Mouse (Mus musculus) liver, postnatal 0 days (tissue): ENCODE measurements at regions not wholly inside any gene's neighbourhood (a gene's known extent, or its start where the extent isn't known, plus 50 kb on each side); places are given as distances from the start of the nearest gene placed in this dataset.

Source experiments
- ATAC-seq: fragments of 200-750 bp; cut with Nextera tagmentation; 2 replicates; pipeline ENCODE4 v1.8.0; 2017; ENCODE audit warnings: mild to moderate bottlenecking, moderate library complexity
- DNase-seq: peaks from one replicate; pipeline ENCODE4 v3.0.0-alpha.2; 2016
- H3K27ac ChIP-seq: fragments of 300-500 bp; sonication (generic); 2 replicates; pipeline ENCODE4 v1.5.1; 2014; ENCODE audit warnings: antibody characterized with exemption, moderate library complexity, mild to moderate bottlenecking, low read depth
- H3K27me3 ChIP-seq: fragments of 300-500 bp; sonication (generic); 2 replicates; pipeline ENCODE4 v1.6.1; 2014; ENCODE audit warnings: low read length, control low read depth, mixed read lengths; ENCODE audit not compliant: insufficient read depth
- H3K36me3 ChIP-seq: fragments of 300-500 bp; sonication (generic); replicated peaks from 2 replicates; pipeline ENCODE4 v1.6.1; 2014; ENCODE audit warnings: mild to moderate bottlenecking, control low read depth, low read length, moderate library complexity, mixed read lengths; ENCODE audit not compliant: insufficient read depth
- H3K4me1 ChIP-seq: fragments of 300-500 bp; sonication (generic); 2 replicates; pipeline ENCODE4 v1.6.1; 2014; ENCODE audit warnings: antibody characterized with exemption, mild to moderate bottlenecking, control low read depth; ENCODE audit not compliant: insufficient read depth
- H3K4me2 ChIP-seq: fragments of 300-500 bp; sonication (generic); 2 replicates; pipeline ENCODE4 v1.6.1; 2014; ENCODE audit warnings: low read depth, mild to moderate bottlenecking, low read length, moderate library complexity, mixed read lengths
- H3K4me3 ChIP-seq: fragments of 300-500 bp; sonication (generic); 2 replicates; pipeline ENCODE4 v1.5.1; 2014; ENCODE audit warnings: low read depth, low read length
- H3K9ac ChIP-seq: fragments of 300-500 bp; sonication (generic); replicated peaks from 2 replicates; pipeline ENCODE4 v1.6.1; 2014; ENCODE audit warnings: mild to moderate bottlenecking, moderate library complexity
- H3K9me3 ChIP-seq: fragments of 300-500 bp; sonication (generic); 2 replicates; pipeline ENCODE4 v1.6.1; 2016; ENCODE audit warnings: mild to moderate bottlenecking, control low read depth, low read length, mixed read lengths
- CTCF ChIP-seq: sonication (generic); IDR thresholded peaks from 2 replicates; pipeline ENCODE4 v1.5.1; 2016; ENCODE audit warnings: antibody characterized with exemption, low read depth
- EP300 ChIP-seq: IDR thresholded peaks from 2 replicates; pipeline ENCODE4 v1.6.1; 2016; ENCODE audit warnings: antibody characterized with exemption, low read depth, mild to moderate bottlenecking
- WGBS: fragments of 180-500 bp; shearing (Covaris S2); extraction: QIAGEN DNeasy Blood & Tissue Kit; methylation state at CpG from one replicate; pipeline ENCODE4 v1.1.7; 2014; ENCODE audit not compliant: insufficient replicate concordance; 5-methylcytosine and 5-hydroxymethylcytosine counted together

DNA sequence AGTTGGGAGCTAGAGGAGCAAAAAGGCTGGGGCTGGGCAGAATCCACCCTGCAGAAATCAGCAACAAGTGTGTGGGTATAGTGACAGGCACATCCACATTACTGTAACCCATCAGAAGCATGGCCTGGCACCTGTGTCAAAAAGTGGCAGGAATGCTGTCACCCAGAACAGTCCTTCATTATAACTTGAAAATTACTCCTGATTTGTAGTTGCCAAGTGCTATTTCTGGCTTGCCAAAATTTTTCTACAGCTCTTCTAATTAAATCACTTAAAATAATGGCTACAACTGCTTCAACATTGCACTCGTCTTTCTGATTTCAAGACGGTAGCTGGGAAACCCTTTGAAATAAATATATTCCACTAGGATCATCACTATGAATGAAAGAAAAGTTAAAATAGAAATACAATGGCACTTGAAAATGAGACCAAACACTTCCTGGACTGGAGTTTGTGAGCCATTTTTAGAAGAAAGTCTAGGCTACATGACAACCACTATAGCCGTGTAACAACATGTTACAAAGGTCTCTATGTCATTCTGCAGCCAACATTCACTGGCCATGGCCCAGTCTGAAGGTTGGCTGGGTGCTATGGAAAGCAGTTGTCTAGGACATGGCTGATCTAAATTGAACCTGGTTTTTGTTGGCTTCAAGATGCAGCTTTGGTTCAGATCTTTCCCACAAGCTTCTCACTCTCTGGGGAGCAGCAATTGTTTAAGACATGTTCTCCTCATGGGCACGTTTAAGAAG lies 190.6 kb upstream of the Tapt1 start:
- DNase-seq (no peak), ATAC-seq (no peak)
- Histone ChIP-seq H3K36me3 (no peaks in the 10 kb centered on the region), H3K27ac (no peak overlapping the region), H3K9me3 (no peaks in the 10 kb centered on the region), H3K4me2 (no peak overlapping the region), H3K4me3 (no peak overlapping the region), H3K4me1 (no peaks in the 10 kb centered on the region), H3K27me3 (no peaks in the 10 kb centered on the region), H3K9ac (no peak overlapping the region)
- TF ChIP-seq CTCF (no peak), EP300 (no peak)
- 77% methylated on average over 4 of the region's 4 CpGs for WGBS

- DNase-seq (no peak), ATAC-seq (no peak)
- no peak overlapping the region for H3K9ac ChIP-seq
- no peak overlapping the region for H3K4me3 ChIP-seq
- no peaks in the 10 kb centered on the region for H3K4me1 ChIP-seq
- no peak overlapping the region for H3K27ac ChIP-seq
- H3K36me3 ChIP-seq = no peaks in the 10 kb centered on the region
- H3K27me3 ChIP-seq = no peaks in the 10 kb centered on the region
- WGBS = 62% methylated on average over 7 of the region's 7 CpGs
- H3K9me3 ChIP-seq = no peaks in the 10 kb centered on the region
- no peak for TF ChIP-seq EP300
- TF ChIP-seq CTCF = no peak
- no peak overlapping the region for H3K4me2 ChIP-seq
These were observed 188.0 kb upstream of the Tapt1 start for GRCm38 (mm10) chr5:44414441-44414840.

- Histone ChIP-seq H3K4me1 (no peaks in the 10 kb centered on the region), H3K9me3 (no peaks in the 10 kb centered on the region), H3K27me3 (no peaks in the 10 kb centered on the region), H3K36me3 (no peaks in the 10 kb centered on the region), H3K27ac (no peak overlapping the region), H3K9ac (no peak overlapping the region), H3K4me3 (no peak overlapping the region), H3K4me2 (no peak overlapping the region)
- ATAC-seq (no peak), DNase-seq (no peak)
- TF ChIP-seq EP300 (no peak), CTCF (no peak)
- 65% methylated on average over 6 of the region's 6 CpGs for WGBS
These were observed 176.9 kb upstream of the Tapt1 start for GRCm38 (mm10) chr5:44403300-44403699.

GRCm38 (mm10) chr5:44400573-44401332 lies 174.3 kb upstream of the Tapt1 start:
- WGBS = 69% methylated on average over 8 of the region's 8 CpGs
- no peak overlapping the region for H3K27ac ChIP-seq
- no peaks in the 10 kb centered on the region for H3K27me3 ChIP-seq
- ATAC-seq (no peak), DNase-seq (no peak)
- H3K4me2 ChIP-seq = no peak overlapping the region
- TF ChIP-seq CTCF = no peak
- TF ChIP-seq EP300 = no peak
- no peak overlapping the region for H3K4me3 ChIP-seq
- H3K9me3 ChIP-seq = no peaks in the 10 kb centered on the region
- no peaks in the 10 kb centered on the region for H3K36me3 ChIP-seq
- H3K9ac ChIP-seq = no peak overlapping the region
- no peaks in the 10 kb centered on the region for H3K4me1 ChIP-seq

GRCm38 (mm10) chr5:44387237-44387810 lies 160.9 kb upstream of the Tapt1 start:
- H3K27me3 ChIP-seq = no peaks in the 10 kb centered on the region
- no peak overlapping the region for H3K9ac ChIP-seq
- H3K4me3 ChIP-seq = no peak overlapping the region
- H3K4me1 ChIP-seq = no peaks in the 10 kb centered on the region
- no peaks in the 10 kb centered on the region for H3K9me3 ChIP-seq
- TF ChIP-seq EP300 (no peak), CTCF (no peak)
- no peak for ATAC-seq
- H3K27ac ChIP-seq = no peak overlapping the region
- DNase-seq = no peak
- 56% methylated on average over 6 of the region's 6 CpGs for WGBS
- no peaks in the 10 kb centered on the region for H3K36me3 ChIP-seq
- no peak overlapping the region for H3K4me2 ChIP-seq

DNA sequence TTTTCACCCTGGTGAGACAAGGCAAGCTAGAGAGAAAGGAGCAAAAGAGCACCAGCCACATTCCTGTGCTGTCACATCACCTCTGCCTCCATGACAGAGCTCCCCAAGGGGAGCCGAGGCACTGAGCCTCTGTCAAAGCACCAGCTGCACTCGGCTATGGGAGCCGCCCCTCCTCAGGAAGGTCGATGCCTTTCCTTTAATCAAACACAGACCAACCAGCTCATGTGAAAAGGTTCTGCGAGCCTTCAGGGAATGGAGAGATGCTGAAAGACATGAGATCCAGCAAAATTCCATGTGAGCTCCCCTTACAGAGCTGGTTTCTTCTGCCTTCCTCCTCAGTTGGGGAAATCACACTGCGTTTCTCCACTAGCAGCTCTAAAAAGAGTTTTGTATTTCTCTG lies 159.8 kb upstream of the Tapt1 start:
- Histone ChIP-seq H3K9me3 (no peaks in the 10 kb centered on the region), H3K4me1 (no peaks in the 10 kb centered on the region), H3K27ac (no peak overlapping the region), H3K4me2 (no peak overlapping the region), H3K27me3 (no peaks in the 10 kb centered on the region), H3K36me3 (no peaks in the 10 kb centered on the region), H3K4me3 (no peak overlapping the region), H3K9ac (no peak overlapping the region)
- 58% methylated on average over 6 of the region's 6 CpGs for WGBS
- no peak for DNase-seq
- ATAC-seq = no peak
- TF ChIP-seq EP300 (no peak), CTCF (no peak)
